Mouse (Mus musculus): ENCODE measurements at regions not wholly inside any gene's neighbourhood (a gene's known extent, or its start where the extent isn't known, plus 50 kb on each side); places are given as distances from the start of the nearest gene placed in this dataset.

GRCm38 (mm10) chr3:44646600-44646999, 731.6 kb upstream of the Pcdh10 start:
- peak in 1 of 2 experiments; percentile 13 for DNase-seq (ENCODE audit: low spot score in 2 of 2)

- no peak for DNase-seq (ENCODE audit: low spot score in 2 of 2)
Observed at GRCm38 (mm10) chr3:44696354-44696753, 681.8 kb upstream of the Pcdh10 start.

GRCm38 (mm10) chr3:44697000-44697681, 681.1 kb upstream of the Pcdh10 start:
- DNase-seq (ENCODE audit: low spot score in 2 of 2), result no peak

GRCm38 (mm10) chr3:44701125-44701524, 677.1 kb upstream of the Pcdh10 start:
- DNase-seq (ENCODE audit: low spot score in 2 of 2), result no peak

GRCm38 (mm10) chr3:44705666-44706065, 672.5 kb upstream of the Pcdh10 start:
- DNase-seq (ENCODE audit: low spot score in 2 of 2), result no peak

- no peak for DNase-seq (ENCODE audit: low spot score in 2 of 2)
Observed at GRCm38 (mm10) chr3:44715463-44715862, 662.7 kb upstream of the Pcdh10 start.
